Mouse (Mus musculus) embryo, embryonic 11 days (tissue): ENCODE data around the gene Hba-a2.
"Not testable (repeated sequence)": the region's sequence is repeated elsewhere in the genome, so short reads cannot be mapped to it uniquely, and the experiment has no call there.

ENCODE experiments used
- DNase-seq: peaks from one replicate; pipeline ENCODE4 v3.0.0-alpha.2; 2015

Hba-a2 gene

DNA sequence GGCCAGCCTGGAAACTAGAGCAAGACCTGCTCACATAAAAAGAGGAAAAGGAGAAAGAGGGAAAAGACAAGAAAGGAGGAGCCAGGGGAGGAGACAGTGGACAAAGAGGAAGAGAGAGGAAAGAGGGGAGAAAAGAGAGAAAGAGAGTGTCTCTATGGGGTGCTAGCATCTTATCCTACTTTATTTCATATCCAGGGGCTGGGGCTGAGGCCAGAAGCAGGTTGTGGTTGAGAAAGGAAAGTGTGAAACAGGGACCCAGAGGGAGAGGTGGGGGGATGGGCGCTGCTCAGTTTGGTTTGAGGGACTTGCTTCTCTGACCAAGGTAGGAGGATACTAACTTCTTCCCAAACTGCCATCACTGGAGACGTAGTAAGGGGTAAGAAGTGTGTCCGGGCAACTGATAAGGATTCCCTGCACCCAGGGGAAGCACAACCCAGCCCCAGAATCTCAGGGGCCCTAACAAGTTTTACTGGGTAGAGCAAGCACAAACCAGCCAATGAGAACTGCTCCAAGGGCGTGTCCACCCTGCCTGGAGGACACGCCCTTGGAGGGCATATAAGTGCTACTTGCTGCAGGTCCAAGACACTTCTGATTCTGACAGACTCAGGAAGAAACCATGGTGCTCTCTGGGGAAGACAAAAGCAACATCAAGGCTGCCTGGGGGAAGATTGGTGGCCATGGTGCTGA lies 13.1 kb upstream of the Hba-a2 start, which contains the start of gene Hba-a1:
Hba-a1 (plus strand) TSS at position 421 of the 687 bp plus-strand sequence.
- DNase-seq: not testable (repeated sequence)

DNA sequence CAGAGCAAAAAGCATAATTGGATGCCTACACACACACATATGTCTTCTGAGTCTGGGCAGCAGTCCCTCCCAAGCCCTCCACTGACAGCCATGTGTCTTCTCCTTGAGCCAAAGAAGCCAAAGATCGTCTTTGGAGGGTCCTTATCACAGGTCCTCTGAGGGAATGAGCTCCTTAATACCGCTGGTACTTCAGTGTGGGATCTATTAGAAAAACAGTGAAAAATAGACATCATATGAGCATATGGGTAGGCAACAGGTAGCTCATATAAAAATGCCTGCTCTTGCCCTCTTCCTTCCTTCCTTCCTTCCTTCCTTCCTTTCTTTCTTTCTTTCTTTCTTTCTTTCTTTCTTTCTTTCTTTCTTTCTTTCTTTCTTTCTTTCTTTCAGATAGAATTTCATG lies 11.7 kb upstream of the Hba-a2 start:
- not testable (repeated sequence) for DNase-seq

DNA sequence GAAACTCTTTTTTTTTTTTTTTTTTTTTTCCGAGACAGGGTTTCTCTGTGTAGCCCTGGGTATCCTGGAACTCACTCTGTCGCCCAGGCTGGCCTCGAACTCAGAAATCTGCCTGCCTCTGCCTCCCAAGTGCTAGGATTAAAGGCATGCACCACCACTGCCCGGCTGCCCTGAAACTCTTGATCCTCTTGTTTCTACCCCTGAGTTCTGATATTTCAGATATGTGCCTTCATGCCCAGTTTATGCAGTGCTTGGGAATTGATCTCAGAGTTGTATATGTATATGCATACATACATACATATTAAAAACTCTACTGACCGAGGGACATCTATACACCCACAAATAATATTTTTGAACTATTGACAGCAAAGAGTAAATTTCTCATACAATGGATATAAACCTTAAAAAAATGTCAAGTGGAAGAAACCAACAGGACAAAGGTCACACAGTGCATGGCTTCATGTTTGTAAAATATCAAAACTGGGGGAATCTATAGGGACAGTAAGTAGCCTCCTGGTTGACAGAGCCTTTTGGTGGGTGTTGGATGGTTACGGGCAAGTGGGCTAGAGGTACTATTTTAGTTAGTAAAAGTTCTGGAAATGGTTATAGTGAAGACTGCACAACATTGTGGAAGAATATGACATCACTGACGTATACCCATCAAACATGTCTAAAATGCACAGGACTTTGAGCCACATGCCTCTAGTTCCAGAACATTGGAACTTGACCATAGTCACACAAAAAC lies 11.1 kb upstream of the Hba-a2 start:
- DNase-seq: no peak

DNA sequence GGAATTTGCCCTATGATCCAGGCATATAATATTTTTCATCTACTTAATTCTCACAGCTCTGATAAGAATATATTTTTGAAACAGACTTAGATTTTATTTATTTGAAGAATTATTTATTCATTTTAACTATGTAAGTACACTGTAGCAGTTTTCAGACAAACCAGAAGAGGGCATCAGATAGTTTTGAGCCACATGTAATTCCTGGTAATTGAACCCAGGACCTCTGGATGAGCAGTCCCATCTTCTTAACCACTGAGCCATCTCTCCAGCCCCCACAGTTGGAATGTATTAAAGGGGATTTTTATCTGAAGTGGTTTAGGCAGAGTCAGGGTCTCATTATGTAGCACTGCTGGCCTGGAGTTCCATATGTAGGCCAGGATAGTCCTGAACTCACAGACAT lies 10.4 kb upstream of the Hba-a2 start:
- not testable (repeated sequence) for DNase-seq

DNA sequence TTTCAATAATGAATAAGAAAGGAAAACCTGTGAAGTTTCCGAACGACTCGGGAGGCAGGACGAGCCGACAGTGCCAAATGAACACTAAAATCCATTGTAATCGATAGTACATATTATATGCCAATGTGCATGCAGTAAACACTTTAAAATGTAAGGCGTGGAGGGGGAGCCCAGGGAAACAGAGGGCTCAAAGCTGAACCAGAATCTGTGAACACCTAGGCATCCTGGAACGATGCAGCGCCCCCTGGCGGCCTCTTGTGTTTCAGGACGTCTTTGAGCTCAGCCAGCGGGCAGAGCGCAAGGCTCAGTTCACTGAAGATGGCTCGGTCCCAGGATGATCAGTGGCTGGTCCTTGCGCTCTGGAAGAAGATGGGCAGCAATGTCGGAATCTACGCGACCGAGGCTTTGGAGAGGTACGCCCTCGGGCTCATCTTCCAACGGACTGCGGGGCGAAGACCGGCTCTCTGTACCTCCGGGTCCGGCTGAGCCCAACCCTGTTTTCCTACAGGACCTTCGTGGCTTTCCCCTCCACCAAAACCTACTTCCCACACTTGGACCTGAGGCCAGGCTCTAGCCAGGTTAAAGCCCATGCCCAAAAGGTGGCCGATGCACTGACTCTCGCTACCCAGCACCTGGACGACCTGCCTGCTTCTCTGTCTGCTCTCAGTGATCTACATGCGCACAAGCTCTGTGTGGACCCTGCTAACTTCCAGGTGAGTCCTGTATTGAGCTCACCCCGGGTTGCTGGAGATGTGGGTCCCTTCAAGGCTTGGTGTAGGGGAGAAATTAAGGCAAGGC lies 9.4 kb upstream of the Hba-a2 start, which contains the start of gene Hbq1b:
Hbq1b (plus strand) TSS at position 271 of the 798 bp plus-strand sequence.
- DNase-seq: peak; percentile 71

DNA sequence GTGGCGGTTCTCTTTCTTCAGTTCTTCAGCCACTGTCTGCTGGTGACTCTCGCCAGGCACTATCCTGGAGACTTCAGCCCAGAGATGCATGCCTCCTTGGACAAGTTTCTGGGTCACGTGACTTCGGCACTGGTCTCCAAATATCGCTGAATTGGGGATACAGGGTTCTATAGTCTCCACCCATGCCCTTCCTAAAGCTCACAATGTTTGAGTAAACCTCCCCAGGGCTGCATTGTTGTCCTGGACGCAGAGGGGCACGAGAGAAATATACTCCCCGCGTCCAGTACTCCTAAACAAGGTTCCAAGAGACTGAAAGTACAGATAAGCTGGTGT lies 8.8 kb upstream of the Hba-a2 start:
- no peak for DNase-seq

DNA sequence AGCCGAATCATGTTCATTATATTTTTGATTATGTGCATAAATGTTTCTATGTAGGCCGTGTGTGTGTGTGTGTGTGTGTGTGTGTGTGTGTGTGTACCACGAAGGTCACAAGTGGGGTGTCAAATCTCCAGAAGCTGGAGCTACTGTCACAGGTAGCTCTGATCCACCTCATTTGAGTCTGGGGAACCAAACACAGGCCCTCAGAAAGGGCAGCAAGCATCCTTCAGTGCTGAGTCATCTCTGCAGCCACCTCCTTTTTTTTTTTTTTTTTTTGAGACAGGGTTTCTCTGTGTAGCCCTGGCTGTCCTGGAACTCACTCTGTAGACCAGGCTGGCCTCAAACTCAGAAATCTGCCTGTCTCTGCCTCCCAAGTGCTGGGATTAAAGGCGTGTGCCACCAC lies 3.5 kb upstream of the Hba-a2 start:
- not testable (repeated sequence) for DNase-seq

DNA sequence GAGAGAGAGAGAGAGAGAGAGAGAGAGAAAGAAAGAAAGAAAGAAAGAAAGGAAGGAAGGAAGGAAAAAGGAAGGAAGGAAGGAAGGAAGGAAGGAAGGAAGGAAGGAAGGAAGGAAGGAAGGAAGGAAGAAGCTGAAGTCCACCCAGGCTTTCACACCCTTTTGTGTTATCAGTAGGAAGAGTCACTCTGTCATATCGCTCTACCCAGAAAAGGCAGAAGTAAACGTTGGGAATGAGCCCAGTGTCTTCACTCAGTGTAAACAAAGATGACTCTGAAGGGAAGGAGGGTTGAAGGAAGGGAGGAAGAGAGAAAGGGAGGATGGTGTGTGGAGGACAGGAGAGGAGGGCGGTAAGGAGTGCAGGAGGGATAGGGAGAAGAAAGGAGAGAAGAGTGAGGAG lies 2.8 kb upstream of the Hba-a2 start:
- not testable (repeated sequence) for DNase-seq

DNA sequence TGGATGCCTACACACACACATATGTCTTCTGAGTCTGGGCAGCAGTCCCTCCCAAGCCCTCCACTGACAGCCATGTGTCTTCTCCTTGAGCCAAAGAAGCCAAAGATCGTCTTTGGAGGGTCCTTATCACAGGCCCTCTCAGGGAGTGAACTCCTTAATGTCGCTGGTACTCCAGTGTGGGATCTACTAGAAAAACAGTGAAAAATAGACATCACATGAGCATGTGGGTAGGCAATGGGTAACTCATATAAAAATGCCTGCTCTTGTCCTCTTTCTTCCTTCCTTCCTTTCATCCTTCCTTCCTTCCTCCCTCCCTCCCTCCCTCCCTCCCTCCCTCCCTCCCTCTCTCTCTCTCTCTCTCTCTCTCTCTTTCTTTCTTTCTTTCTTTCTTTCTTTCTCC lies 1.1 kb downstream of the Hba-a2 start:
- DNase-seq: not testable (repeated sequence)

DNA sequence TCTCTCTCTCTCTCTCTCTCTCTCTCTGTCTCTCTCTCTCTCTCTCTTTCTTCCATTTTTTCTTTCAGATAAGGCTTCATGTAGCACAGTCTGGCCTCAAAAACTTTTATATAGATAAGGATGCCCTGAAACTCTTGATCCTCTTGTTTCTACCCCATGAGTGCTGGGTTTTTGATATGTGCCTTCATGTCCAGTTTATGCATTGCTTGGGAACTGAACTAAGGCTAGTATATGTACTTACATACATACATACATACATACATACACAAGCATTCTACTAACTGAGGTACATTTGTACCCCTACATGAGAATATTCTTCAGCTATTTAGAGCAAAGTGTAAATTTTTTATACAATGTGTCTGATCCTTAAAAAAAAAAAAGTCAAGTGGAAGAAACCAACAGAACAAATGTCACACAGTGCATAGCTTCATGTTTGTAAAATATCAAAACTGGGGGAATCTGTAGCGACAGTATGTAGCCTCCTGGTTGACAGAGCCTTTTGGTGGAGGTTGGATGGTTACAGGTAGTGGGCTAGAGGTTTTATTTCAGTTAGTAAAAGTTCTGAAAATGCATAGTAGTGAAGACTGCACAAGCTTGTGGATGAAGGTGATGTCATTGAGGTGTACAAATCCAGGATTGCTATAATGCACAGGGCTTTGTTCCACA lies 1.7 kb downstream of the Hba-a2 start:
- no peak for DNase-seq

DNA sequence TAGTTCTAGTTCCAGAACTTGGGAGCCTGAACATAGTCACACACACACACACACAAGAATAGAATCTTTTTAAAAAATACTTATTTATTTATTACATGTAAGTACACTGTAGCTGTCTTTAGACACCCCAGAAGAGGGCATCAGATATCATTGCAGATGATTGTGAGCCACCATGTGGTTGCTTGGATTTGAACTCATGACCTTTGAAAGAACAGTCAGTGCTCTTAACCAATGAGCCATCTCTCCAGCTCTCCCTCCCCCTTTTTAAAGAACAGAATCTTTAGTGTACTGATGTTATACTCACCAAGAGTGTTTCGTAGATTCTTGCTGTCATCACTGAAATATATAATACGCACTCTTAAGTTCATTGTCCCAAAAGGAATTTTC lies 2.2 kb downstream of the Hba-a2 start:
- DNase-seq: no peak

DNA sequence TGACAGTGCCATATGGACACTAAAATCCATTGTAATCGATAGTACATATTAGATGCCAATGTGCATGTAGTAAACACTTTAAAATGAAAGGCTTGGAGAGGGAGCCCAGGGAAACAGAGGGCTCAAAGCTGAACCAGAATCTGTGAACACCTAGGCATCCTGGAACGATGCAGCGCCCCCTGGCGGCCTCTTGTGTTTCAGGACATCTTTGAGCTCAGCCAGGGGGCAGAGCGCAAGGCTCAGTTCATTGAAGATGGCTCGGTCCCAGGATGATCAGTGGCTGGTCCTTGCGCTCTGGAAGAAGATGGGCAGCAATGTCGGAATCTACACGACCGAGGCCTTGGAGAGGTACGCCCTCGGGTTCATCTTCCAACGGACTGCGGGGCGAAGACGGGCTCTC lies 3.6 kb downstream of the Hba-a2 start, which contains the start of gene Hbq1a:
Hbq1a (plus strand) TSS at position 205 of the 400 bp plus-strand sequence.
- DNase-seq: peak; percentile 59

DNA sequence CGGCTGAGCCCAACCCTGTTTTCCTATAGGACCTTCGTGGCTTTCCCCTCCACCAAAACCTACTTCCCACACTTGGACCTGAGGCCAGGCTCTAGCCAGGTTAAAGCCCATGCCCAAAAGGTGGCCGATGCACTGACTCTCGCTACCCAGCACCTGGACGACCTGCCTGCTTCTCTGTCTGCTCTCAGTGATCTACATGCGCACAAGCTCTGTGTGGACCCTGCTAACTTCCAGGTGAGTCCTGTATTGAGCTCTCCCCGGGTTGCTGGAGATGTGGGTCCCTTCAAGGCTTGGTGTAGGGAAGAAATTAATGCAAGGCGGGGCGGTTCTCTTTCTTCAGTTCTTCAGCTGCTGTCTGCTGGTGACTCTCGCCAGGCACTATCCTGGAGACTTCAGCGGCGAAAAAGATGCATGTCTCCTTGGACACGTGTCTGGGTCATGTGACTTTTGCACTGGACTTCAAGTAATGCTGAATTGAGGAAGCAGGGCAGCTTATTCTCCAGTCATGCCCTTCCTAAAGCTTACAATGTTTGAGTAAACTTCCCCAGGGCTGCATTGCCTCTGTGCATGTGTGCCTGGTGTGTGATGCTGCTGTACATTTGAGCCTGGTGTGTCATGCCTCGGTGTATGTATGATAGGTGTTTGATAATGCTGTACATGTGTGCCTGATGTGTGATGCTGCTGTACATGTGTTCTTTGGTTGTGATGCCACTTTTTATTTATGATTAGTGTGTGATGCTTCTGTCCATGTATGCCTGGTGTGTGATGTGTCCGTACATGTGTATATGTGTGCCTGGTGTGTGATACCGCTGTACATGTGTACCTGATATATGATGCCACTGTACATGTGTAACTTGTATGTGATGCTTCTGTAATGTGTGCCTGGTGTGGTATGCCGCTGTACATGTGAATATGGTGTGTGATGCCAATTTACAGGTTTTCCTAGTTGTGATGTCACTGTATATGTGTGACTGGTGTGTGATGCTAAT lies 4.3 kb downstream of the Hba-a2 start:
- DNase-seq: no peak

DNA sequence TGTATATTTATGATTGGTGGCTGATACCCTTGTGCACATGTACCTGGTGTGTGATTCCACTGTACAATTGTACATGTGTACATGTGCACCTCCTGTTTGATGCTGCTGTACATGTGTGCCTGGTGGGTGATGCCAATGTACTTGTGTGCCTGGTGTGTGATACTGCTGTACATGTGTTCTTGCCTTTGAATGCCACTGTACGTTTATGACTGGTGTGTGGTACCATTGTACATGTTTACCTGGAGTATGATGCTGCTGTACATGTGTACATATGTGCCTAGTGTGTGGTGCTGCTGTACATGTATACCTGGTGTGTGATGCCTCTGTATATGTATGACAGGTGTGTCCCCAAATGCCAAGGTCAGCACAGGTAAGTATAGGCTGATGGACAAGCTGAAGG lies 5.2 kb downstream of the Hba-a2 start:
- DNase-seq: no peak

DNA sequence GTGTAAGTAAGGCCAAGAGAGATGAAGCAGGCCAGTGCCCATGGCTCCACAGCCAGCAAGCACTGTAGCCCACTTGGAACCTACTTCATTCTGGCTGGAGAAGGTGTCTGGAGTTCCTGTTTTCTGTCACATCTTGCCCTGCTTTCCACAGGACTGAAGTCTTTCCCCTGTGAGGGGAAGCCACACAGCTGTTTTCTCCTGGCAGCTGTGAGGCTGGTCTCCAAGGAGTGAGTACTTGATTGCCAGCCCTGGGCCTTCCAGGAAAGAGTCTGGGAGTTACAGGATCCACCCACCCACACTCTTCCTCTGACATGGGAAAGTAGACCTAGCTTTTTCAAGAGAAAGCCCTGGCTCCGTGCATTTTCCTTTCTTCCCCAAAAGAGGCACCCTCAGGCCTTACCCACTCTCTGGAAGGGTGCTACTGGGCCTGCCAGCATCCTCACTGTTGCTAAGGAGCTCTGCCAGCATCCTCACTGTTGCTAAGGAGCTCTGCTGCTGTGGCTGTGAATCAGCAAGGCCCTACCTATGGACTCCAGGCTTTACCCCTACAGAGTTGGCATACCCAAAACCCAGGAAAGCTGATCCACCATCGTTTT lies 6.6 kb downstream of the Hba-a2 start:
- DNase-seq: no peak

DNA sequence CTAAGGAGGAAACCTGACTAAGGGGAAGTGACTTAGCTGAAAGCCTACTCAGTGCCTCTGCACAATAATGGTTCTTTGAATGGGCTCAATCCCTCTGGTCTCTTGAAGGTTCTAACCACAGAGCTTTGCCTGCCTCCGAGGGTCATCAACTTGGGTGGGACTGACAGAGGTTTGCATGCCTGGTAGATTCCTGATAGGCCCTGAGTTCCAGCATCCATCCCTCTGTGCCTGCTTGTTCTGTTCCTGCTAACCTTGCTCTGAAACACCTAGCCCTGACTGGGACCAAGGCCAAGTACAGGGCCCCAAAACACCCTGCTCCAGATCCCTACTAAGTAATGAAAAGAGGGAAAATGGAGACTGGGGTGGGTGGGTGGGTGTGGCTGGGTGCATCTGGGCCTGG lies 7.2 kb downstream of the Hba-a2 start:
- DNase-seq: no peak

DNA sequence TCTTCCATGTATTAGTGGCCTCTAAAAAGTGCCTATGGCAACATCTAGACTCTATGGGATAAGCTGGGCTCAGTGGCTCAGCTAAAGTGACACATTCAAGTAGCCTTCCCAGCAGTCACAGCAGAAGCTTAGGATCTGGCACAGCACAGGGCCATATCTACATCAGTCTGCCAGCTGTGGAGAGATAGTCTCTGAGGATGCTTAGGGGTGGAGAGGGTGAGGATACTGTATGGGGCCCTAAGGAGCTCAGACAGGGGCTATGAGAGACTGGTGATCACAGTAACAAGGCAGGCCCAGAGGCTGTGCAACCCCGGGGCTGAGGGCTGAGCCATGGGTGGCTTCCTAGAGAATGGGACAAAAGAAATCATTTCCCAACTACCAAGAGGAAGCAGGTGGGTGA lies 10.7 kb downstream of the Hba-a2 start:
- no peak for DNase-seq

DNA sequence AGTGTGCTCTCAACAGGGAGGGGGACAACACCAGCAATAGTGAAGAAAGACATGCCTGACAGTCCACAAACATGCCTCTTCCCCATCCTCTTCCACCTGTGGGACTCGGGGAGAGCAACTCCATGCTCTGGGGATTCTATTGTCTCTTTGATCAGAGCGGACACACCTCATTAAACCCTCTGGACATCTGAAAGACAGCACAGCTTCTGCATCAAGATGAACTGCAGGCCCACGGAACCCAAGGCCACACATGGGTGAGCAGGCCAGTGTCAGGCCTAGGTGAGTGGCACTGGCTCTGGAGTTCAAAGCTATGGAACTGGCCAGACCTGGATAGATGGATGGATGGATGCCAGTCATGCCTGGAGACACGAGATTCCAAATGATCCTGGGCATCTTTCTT lies 13.2 kb downstream of the Hba-a2 start:
- no peak for DNase-seq

DNA sequence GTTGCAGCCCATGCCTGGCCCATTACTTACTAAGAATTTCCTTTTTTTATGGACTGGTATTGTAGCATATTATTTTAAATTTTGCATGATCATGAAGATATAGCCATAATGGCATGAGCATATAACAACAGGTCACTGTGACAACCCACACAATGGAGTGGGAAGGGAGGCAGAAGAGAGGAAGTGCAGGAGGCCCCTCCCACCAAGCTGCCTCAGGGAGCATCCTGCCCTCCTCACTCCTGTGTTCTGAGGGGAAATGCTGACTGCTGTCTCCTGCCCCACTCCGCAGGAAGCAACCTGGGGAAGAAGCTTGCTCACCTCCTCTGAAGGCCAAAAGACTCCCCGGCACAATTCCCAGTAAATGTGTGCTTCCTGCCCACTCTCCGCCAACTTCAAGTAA lies 13.6 kb downstream of the Hba-a2 start:
- no peak for DNase-seq

DNA sequence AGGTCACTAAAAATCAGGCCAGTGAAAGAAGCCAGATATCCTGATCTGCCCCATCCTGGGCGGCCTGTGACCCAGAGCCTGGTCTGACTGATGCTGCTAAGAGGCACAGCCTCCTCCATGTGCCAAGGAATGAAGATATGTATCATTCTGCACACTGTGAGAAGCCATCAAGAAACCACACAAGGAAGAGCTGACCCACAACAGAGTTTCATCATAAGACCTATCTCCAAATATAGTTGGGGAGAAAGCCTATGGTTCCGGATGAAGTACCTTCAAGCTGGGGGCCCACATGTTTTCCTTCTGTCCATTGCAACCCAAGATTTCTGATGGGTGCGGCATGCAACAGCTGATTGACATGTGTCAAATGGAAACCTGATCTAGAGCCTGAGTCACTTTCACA lies 19.7 kb downstream of the Hba-a2 start:
- no peak for DNase-seq

DNA sequence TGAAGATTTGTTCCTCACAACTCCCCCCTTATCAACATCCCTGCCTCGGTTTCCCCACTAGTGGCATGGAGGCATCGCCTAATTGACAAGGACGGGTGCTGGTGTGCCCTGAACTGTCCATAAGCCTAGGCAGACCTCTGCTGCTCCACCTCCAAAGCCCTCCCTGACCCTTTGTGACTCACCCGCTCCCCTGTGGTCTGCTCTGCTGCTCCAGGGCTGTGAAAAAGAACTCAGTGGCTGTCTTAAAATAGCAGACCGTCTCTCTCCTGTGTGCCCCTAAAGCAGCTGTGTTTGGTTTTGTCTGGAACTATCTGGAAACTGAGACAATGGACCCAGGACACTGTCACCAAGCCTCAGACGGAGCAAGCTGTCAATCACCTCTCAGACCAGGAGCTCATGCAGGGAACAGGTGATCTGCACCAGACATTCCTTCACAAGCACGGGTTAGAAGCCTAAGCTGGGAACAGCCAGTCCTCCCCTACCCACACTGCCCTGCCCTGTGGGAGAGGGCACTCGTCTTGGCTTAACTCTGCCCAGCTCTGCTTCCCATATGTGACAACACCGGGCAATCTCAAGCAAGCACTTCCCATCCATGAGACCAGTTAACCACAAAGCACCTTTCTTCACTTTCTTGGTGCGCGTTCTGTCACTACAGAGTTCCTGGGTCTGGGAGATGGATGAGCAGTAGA lies 24.4 kb downstream of the Hba-a2 start:
- DNase-seq: no peak
